In the genomic region with DNA sequence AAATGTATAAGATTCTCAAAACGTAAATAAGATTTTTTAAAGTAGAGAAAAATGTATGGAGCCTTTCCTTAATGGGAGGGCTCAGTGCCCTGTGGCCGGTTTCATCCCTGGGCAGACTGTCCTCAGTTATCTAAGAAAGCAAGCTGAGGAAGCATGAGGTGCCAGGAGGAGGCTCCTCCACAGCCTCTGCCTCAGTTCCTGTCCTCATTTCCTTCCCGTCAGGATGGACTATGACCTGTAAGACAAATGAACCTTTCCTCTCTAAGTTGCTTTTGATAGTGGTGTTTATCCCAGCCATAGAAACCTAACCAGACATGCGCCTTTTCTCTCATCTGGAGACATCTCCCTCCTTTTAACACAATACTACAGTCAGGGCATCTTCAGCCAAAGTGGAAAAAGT, we compare ENCODE assay signal across 19 mouse cellular contexts. TPM values are rescaled to one million over a fixed set of nuclear protein-coding genes. Genes with fewer than 3 reads are reported as not detected.
DNase-seq lines count a peak whose midpoint lies in the region; ATAC-seq and TF ChIP-seq lines count a peak whose summit lies in the region.
"Had no signal": no experiment of that assay in that cellular context is flagged by ENCODE, and none has a peak within 500 bp of the region (broad histone marks: within the 10 kb centered on the region; RNA-seq: fewer than 3 reads in every experiment).

No protein-coding gene starts in this region.

- H3K27me3 ChIP-seq in heart, adult 2 months (ENCODE audit: control insufficient read depth, insufficient read depth, low read length) = no peaks in the 10 kb centered on the region
- H3K27me3 ChIP-seq in heart, embryonic 10.5 days (ENCODE audit: insufficient read depth, poor library complexity, severe bottlenecking) = no peaks in the 10 kb centered on the region
- H3K27me3 ChIP-seq in lung, embryonic 16.5 days (ENCODE audit: control insufficient read depth, insufficient read depth, low read depth, low read length) = no peaks in the 10 kb centered on the region
- no peaks in the 10 kb centered on the region for H3K27me3 ChIP-seq in kidney, embryonic 16.5 days (ENCODE audit: insufficient read depth, low read length)
- H3K27me3 ChIP-seq: embryonic facial prominence, embryonic 15.5 days; limb, embryonic 13.5 days; midbrain, embryonic 13.5 days; neural tube, embryonic 12.5 days had no signal

- DNase-seq in heart, adult 2 months = no peak
- no peak for DNase-seq in heart, embryonic 10.5 days (ENCODE audit: low spot score)
- peak; percentile 49 for DNase-seq in kidney, adult 11 months
- DNase-seq in kidney, postnatal 10 days = no peak
- DNase-seq in lung, postnatal 14 days = no peak
- DNase-seq: adrenal gland, postnatal 25 days; cerebellum, adult 11-12 months; cerebellum, postnatal 14 days; layer of hippocampus, postnatal 36 days; thymus, postnatal 36 days had no signal

- peaks cover 32% of the 10 kb centered on the region for H3K4me1 ChIP-seq in heart, adult 2 months (ENCODE audit: control insufficient read depth, insufficient read depth, low read length)
- H3K4me1 ChIP-seq in heart, embryonic 10.5 days = peaks cover 63% of the 10 kb centered on the region
- peaks cover 3% of the 10 kb centered on the region; the same call in 1 of the 2 replicates for H3K4me1 ChIP-seq in lung, embryonic 16.5 days (replicated peaks; ENCODE audit: control insufficient read depth, insufficient read depth, low read length)
- H3K4me1 ChIP-seq in kidney, embryonic 16.5 days (ENCODE audit: insufficient read depth, low read length) = peaks cover 37% of the 10 kb centered on the region

- no peak for TF ChIP-seq EP300 in heart, adult 2 months (IDR thresholded peaks at IDR 0.05; ENCODE audit: insufficient read depth, low read depth, low read length)

- no peaks in the 10 kb centered on the region for H3K9me3 ChIP-seq in heart, embryonic 10.5 days
- no peaks in the 10 kb centered on the region for H3K9me3 ChIP-seq in lung, embryonic 16.5 days (ENCODE audit: control insufficient read depth, low read length)
- no peaks in the 10 kb centered on the region for H3K9me3 ChIP-seq in kidney, embryonic 16.5 days (ENCODE audit: low read length)
- H3K9me3 ChIP-seq: embryonic facial prominence, embryonic 15.5 days; hindbrain, embryonic 10.5 days; limb, embryonic 13.5 days; midbrain, embryonic 13.5 days; neural tube, embryonic 12.5 days had no signal

- no peak for TF ChIP-seq CTCF in heart, adult 2 months (IDR thresholded peaks at IDR 0.05)

- peak overlapping the region; percentile 52 for H3K27ac ChIP-seq in heart, adult 2 months
- no peak overlapping the region for H3K27ac ChIP-seq in heart, embryonic 10.5 days
- H3K27ac ChIP-seq in lung, embryonic 16.5 days (ENCODE audit: low read length) = 0 out of 2 replicates have a peak overlapping the region, but pooled peaks have one; percentile 14
- peak overlapping the region; percentile 41; the same call in 1 of the 2 replicates for H3K27ac ChIP-seq in kidney, embryonic 16.5 days (ENCODE audit: low read length)
- H3K27ac ChIP-seq: embryonic facial prominence, embryonic 15.5 days; limb, embryonic 13.5 days; midbrain, embryonic 13.5 days; neural tube, embryonic 12.5 days had no signal

- H3K79me2 ChIP-seq in heart, adult 2 months (replicated peaks; ENCODE audit: control insufficient read depth, insufficient read depth, low read length) = no peaks in the 10 kb centered on the region; the same call in 1 of the 2 replicates

- H3K9ac ChIP-seq in heart, adult 2 months (ENCODE audit: low read depth, low read length) = no peak overlapping the region
- no peak overlapping the region for H3K9ac ChIP-seq in lung, embryonic 16.5 days (ENCODE audit: low read length)
- H3K9ac ChIP-seq in kidney, embryonic 16.5 days (replicated peaks; ENCODE audit: low read length) = no peak overlapping the region
- H3K9ac ChIP-seq: embryonic facial prominence, embryonic 15.5 days; limb, embryonic 13.5 days; midbrain, embryonic 13.5 days; neural tube, embryonic 12.5 days had no signal

- intact Hi-C loops in heart, adult 2 months (cut with DNase I) = no loop called here

- H3K4me2 ChIP-seq in lung, embryonic 16.5 days (ENCODE audit: low read depth, low read length) = no peak overlapping the region
- H3K4me2 ChIP-seq in kidney, embryonic 16.5 days (replicated peaks; ENCODE audit: low read depth, low read length) = no peak overlapping the region
- H3K4me2 ChIP-seq: embryonic facial prominence, embryonic 15.5 days; limb, embryonic 13.5 days; midbrain, embryonic 13.5 days; neural tube, embryonic 12.5 days had no signal

- H3K36me3 ChIP-seq in heart, adult 2 months (ENCODE audit: control insufficient read depth, insufficient read depth, low read length) = peaks cover 3% of the 10 kb centered on the region
- peaks cover 50% of the 10 kb centered on the region for H3K36me3 ChIP-seq in heart, embryonic 10.5 days
- H3K36me3 ChIP-seq in lung, embryonic 16.5 days (ENCODE audit: control insufficient read depth, insufficient read depth, low read length) = peaks cover 25% of the 10 kb centered on the region
- peaks cover 26% of the 10 kb centered on the region for H3K36me3 ChIP-seq in kidney, embryonic 16.5 days (ENCODE audit: insufficient read depth, low read length)

- ATAC-seq in lung, embryonic 16.5 days (ENCODE audit: low read depth) = peak; percentile 37; the same call in 1 of the 2 replicates
- no peak for ATAC-seq in kidney, embryonic 16.5 days (ENCODE audit: low FRiP score, low TSS enrichment)
- no peak for ATAC-seq in frontal cortex, adult (ENCODE audit: low TSS enrichment)
- ATAC-seq: forebrain, embryonic 16.5 days; midbrain, embryonic 13.5 days had no signal

- WGBS in heart, adult 2 months = 58% methylated on average over 4 of the region's 4 CpGs
- WGBS in heart, embryonic 10.5 days = 73% methylated on average over 4 of the region's 4 CpGs
- 74% methylated on average over 4 of the region's 4 CpGs for WGBS in lung, embryonic 16.5 days
- 78% methylated on average over 4 of the region's 4 CpGs for WGBS in kidney, embryonic 16.5 days

- no peak overlapping the region for H3K4me3 ChIP-seq in heart, adult 2 months
- H3K4me3 ChIP-seq in heart, embryonic 10.5 days = no peak overlapping the region
- no peak overlapping the region for H3K4me3 ChIP-seq in lung, embryonic 16.5 days (ENCODE audit: low read length)
- H3K4me3 ChIP-seq in kidney, embryonic 16.5 days (ENCODE audit: low read length) = no peak overlapping the region
- H3K4me3 ChIP-seq: embryonic facial prominence, embryonic 15.5 days; hindbrain, embryonic 10.5 days; limb, embryonic 13.5 days; midbrain, embryonic 13.5 days; neural tube, embryonic 12.5 days had no signal

- TF ChIP-seq POLR2A in heart, adult 2 months (IDR thresholded peaks at IDR 0.05; ENCODE audit: insufficient read depth, low read depth, low read length) = no peak

RNA-seq across cellular contexts. Expression of a gene that starts 41.0 kb away (rescaled TPM):
- total RNA-seq in heart, adult 2 months (2021) = 10 to 100 TPM; 52.2 to 56.5 TPM
- polyA plus RNA-seq in heart, adult 2 months (2012; rRNA removed) = 35.0 and 36.3 TPM in 2 replicates
- polyA plus RNA-seq in heart, embryonic 10.5 days (2016; fragmentation: Nextera tagmentation; extraction: Ambion mirVana) = 4.1 and 5.2 TPM in 2 replicates
- polyA plus RNA-seq in lung, embryonic 16.5 days (2015; fragmentation: Nextera tagmentation; extraction: Ambion mirVana) = 7.4 and 7.8 TPM in 2 replicates
- polyA plus RNA-seq in kidney, embryonic 16.5 days (2015; fragmentation: Nextera tagmentation; extraction: Ambion mirVana) = 7.0 TPM in 2 replicates
